Mouse (Mus musculus) lung, postnatal 0 days (tissue): ENCODE measurements around the gene Wdr83os. TPM values are rescaled to one million over a fixed set of nuclear protein-coding genes. Genes with fewer than 3 reads are reported as not detected.

Source experiments
- ATAC-seq: fragments of 200-750 bp; cut with Nextera tagmentation; 2 replicates; pipeline ENCODE4 v1.8.0; 2017; ENCODE audit warnings: moderate library complexity
- DNase-seq: peaks from one replicate; pipeline ENCODE4 v3.0.0-alpha.2; 2016; ENCODE audit warnings: low spot score
- H3K27ac ChIP-seq: fragments of 300-500 bp; sonication (generic); 2 replicates; pipeline ENCODE4 v1.5.1; 2014; ENCODE audit warnings: antibody characterized with exemption, mild to moderate bottlenecking, low read length, mixed read lengths
- H3K27me3 ChIP-seq: fragments of 300-500 bp; sonication (generic); replicated peaks from 2 replicates; pipeline ENCODE4 v1.6.1; 2014; ENCODE audit warnings: low read length, mixed read lengths; ENCODE audit not compliant: insufficient read depth
- H3K36me3 ChIP-seq: fragments of 300-500 bp; sonication (generic); 2 replicates; pipeline ENCODE4 v1.6.1; 2014; ENCODE audit warnings: low read length, mixed read lengths; ENCODE audit not compliant: insufficient read depth
- H3K4me1 ChIP-seq: fragments of 300-500 bp; sonication (generic); 2 replicates; pipeline ENCODE4 v1.6.1; 2014; ENCODE audit warnings: antibody characterized with exemption, low read depth, low read length, mixed read lengths; ENCODE audit not compliant: insufficient read depth
- H3K4me2 ChIP-seq: fragments of 300-500 bp; sonication (generic); replicated peaks from 2 replicates; pipeline ENCODE4 v1.6.1; 2014; ENCODE audit warnings: low read depth, mild to moderate bottlenecking, low read length, moderate library complexity, mixed read lengths
- H3K4me3 ChIP-seq: fragments of 300-500 bp; sonication (generic); 2 replicates; pipeline ENCODE4 v1.5.1; 2014; ENCODE audit warnings: low read depth, low read length
- H3K9ac ChIP-seq: fragments of 300-500 bp; sonication (generic); replicated peaks from 2 replicates; pipeline ENCODE4 v1.6.1; 2014; ENCODE audit warnings: low read depth, mild to moderate bottlenecking
- H3K9me3 ChIP-seq: fragments of 300-500 bp; sonication (generic); 2 replicates; pipeline ENCODE4 v1.6.1; 2016; ENCODE audit warnings: low read length, mixed read lengths
- CTCF ChIP-seq: IDR thresholded peaks from 2 replicates; pipeline ENCODE4 v1.5.1; 2016; ENCODE audit warnings: antibody characterized with exemption, mild to moderate bottlenecking
- EP300 ChIP-seq: IDR thresholded peaks from 2 replicates; pipeline ENCODE4 v1.6.1; 2016; ENCODE audit warnings: antibody characterized with exemption, mild to moderate bottlenecking, control low read depth
- WGBS: fragments of 180-500 bp; shearing (Covaris S2); extraction: QIAGEN DNeasy Blood & Tissue Kit; methylation state at CpG from one replicate; pipeline ENCODE4 v1.1.7; 2014; 5-methylcytosine and 5-hydroxymethylcytosine counted together
- polyA plus RNA-seq: library from polyadenylated mRNA; unstranded; fragments of >200 nt; fragmentation: Nextera tagmentation; extraction: Ambion mirVana; gene quantifications from 2 replicates; pipeline ENCODE4 v1.2.1, GENCODE M21; 2015

Wdr83os gene
- polyA plus RNA-seq, 1 experiment from 2014 or later: 95.6 TPM

- DNase-seq: no peak
- ATAC-seq: peak; percentile 18
- H3K4me2 ChIP-seq: peak overlapping the region; percentile 96
- H3K27ac ChIP-seq: peak overlapping the region; percentile 94
- no peaks in the 10 kb centered on the region for H3K9me3 ChIP-seq
- peaks cover 3% of the 10 kb centered on the region for H3K4me1 ChIP-seq
- 2% methylated on average over 9 of the region's 9 CpGs for WGBS
- H3K4me3 ChIP-seq: peak overlapping the region; percentile 81
- no peaks in the 10 kb centered on the region; the same call in 1 of the 2 replicates for H3K36me3 ChIP-seq
- H3K9ac ChIP-seq: peak overlapping the region; percentile 64
- no peak for TF ChIP-seq CTCF
- no peak for TF ChIP-seq EP300
- no peaks in the 10 kb centered on the region for H3K27me3 ChIP-seq
Measured at GRCm38 (mm10) chr8:85036381-85036717, 44.2 kb upstream of the Wdr83os start.

GRCm38 (mm10) chr8:85036718-85037365 is 43.7 kb upstream of the Wdr83os start, which contains the start of gene Tnpo2:
TSS of gene Tnpo2 (plus strand) at chr8:85036915.
- H3K4me3 ChIP-seq: peak within 1 kb of the TSS; percentile 81
- H3K4me1 ChIP-seq: peaks cover 3% of the 10 kb centered on the region
- peak within 1 kb of the TSS; percentile 76 for H3K9ac ChIP-seq
- no peaks in the 10 kb centered on the region; the same call in 1 of the 2 replicates for H3K36me3 ChIP-seq
- peak within 1 kb of the TSS; percentile 94 for H3K27ac ChIP-seq
- peak; percentile 99 for DNase-seq
- no peaks in the 10 kb centered on the region for H3K27me3 ChIP-seq
- TF ChIP-seq CTCF (no peak), EP300 (peak; percentile 71)
- under 1% methylated on average over 59 of the region's 59 CpGs for WGBS
- no peaks in the 10 kb centered on the region for H3K9me3 ChIP-seq
- ATAC-seq: peak; percentile 94
- peak within 1 kb of the TSS; percentile 96 for H3K4me2 ChIP-seq

- H3K27ac ChIP-seq: peak overlapping the region; percentile 94
- peak overlapping the region; percentile 81 for H3K4me3 ChIP-seq
- WGBS: 2% methylated on average over 14 of the region's 14 CpGs
- ATAC-seq (peak; percentile 23), DNase-seq (no peak)
- H3K9me3 ChIP-seq: no peaks in the 10 kb centered on the region
- peak overlapping the region; percentile 76 for H3K9ac ChIP-seq
- TF ChIP-seq EP300 (no peak), CTCF (no peak)
- no peaks in the 10 kb centered on the region for H3K36me3 ChIP-seq
- no peaks in the 10 kb centered on the region for H3K27me3 ChIP-seq
- peaks cover 3% of the 10 kb centered on the region for H3K4me1 ChIP-seq
- H3K4me2 ChIP-seq: peak overlapping the region; percentile 96
Measured at GRCm38 (mm10) chr8:85037366-85037680, 43.2 kb upstream of the Wdr83os start.

- Histone ChIP-seq H3K9ac (peak overlapping the region; percentile 76), H3K4me2 (peak overlapping the region; percentile 96), H3K36me3 (0 out of 2 replicates have a peak, but pooled peaks cover 2% of the 10 kb centered on the region), H3K27me3 (no peaks in the 10 kb centered on the region), H3K4me1 (peaks cover 3% of the 10 kb centered on the region), H3K4me3 (peak overlapping the region; percentile 81), H3K27ac (peak overlapping the region; percentile 94), H3K9me3 (no peaks in the 10 kb centered on the region)
- ATAC-seq: no peak
- TF ChIP-seq EP300 (no peak), CTCF (no peak)
- DNase-seq: peak; percentile 51
- WGBS: under 1% methylated on average over 39 of the region's 57 CpGs
Measured at GRCm38 (mm10) chr8:85037681-85038531, 42.6 kb upstream of the Wdr83os start.

- 95% methylated on average over 6 of the region's 6 CpGs for WGBS
Measured at GRCm38 (mm10) chr8:85043619-85044018, 36.9 kb upstream of the Wdr83os start.

GRCm38 (mm10) chr8:85057367-85057766 is 23.2 kb upstream of the Wdr83os start:
- no peak for DNase-seq
- 79% methylated on average over 7 of the region's 7 CpGs for WGBS
- no peak overlapping the region for H3K4me3 ChIP-seq
- TF ChIP-seq CTCF (no peak), EP300 (no peak)
- H3K4me1 ChIP-seq: no peaks in the 10 kb centered on the region
- no peaks in the 10 kb centered on the region for H3K9me3 ChIP-seq
- H3K36me3 ChIP-seq: peaks cover 26% of the 10 kb centered on the region
- no peak overlapping the region for H3K27ac ChIP-seq
- H3K4me2 ChIP-seq: no peak overlapping the region
- ATAC-seq: no peak
- no peaks in the 10 kb centered on the region for H3K27me3 ChIP-seq
- no peak overlapping the region for H3K9ac ChIP-seq

More at GRCm38 (mm10) chr8:85043619-85044018, 36.9 kb upstream of the Wdr83os start:
- no peaks in the 10 kb centered on the region for H3K9me3 ChIP-seq
- H3K4me3 ChIP-seq: no peak overlapping the region
- peaks cover 27% of the 10 kb centered on the region for H3K36me3 ChIP-seq
- no peak for TF ChIP-seq EP300
- H3K4me1 ChIP-seq: no peaks in the 10 kb centered on the region
- no peaks in the 10 kb centered on the region for H3K27me3 ChIP-seq
- H3K4me2 ChIP-seq: no peak overlapping the region
- H3K9ac ChIP-seq: no peak overlapping the region
- no peak overlapping the region for H3K27ac ChIP-seq
- DNase-seq (no peak), ATAC-seq (no peak)
